Mouse (Mus musculus) stomach, embryonic 14.5 days (tissue): ENCODE measurements around the gene Fam219a. TPM values are rescaled to one million over a fixed set of nuclear protein-coding genes. Genes with fewer than 3 reads are reported as not detected.

Experiments used
- ATAC-seq: fragments of 200-750 bp; cut with Nextera tagmentation; 2 replicates; pipeline ENCODE4 v1.8.0; 2017; ENCODE audit warnings: low read depth, moderate TSS enrichment; ENCODE audit not compliant: insufficient number of reproducible peaks, insufficient read depth, low FRiP score
- H3K27ac ChIP-seq: fragments of 300-500 bp; sonication (generic); 2 replicates; pipeline ENCODE4 v1.5.1; 2014; ENCODE audit warnings: mild to moderate bottlenecking, low read length, moderate library complexity, mixed read lengths
- H3K27me3 ChIP-seq: fragments of 300-500 bp; sonication (generic); 2 replicates; pipeline ENCODE4 v1.6.1; 2014; ENCODE audit warnings: low read length, control low read depth, mixed read lengths; ENCODE audit not compliant: control insufficient read depth, insufficient read depth
- H3K36me3 ChIP-seq: fragments of 300-500 bp; sonication (generic); 2 replicates; pipeline ENCODE4 v1.6.1; 2014; ENCODE audit warnings: mild to moderate bottlenecking, control low read depth, low read length, moderate library complexity, mixed read lengths; ENCODE audit not compliant: control insufficient read depth, insufficient read depth
- H3K4me1 ChIP-seq: fragments of 300-500 bp; sonication (generic); 2 replicates; pipeline ENCODE4 v1.6.1; 2014; ENCODE audit warnings: low read length, control low read depth, mixed read lengths; ENCODE audit not compliant: control insufficient read depth, insufficient read depth
- H3K4me2 ChIP-seq: fragments of 300-500 bp; sonication (generic); replicated peaks from 2 replicates; pipeline ENCODE4 v1.6.1; 2014; ENCODE audit warnings: low read depth, low read length, control low read depth
- H3K4me3 ChIP-seq: fragments of 300-500 bp; sonication (generic); 2 replicates; pipeline ENCODE4 v1.5.1; 2014; ENCODE audit warnings: low read depth, low read length, control low read depth
- H3K9ac ChIP-seq: fragments of 300-500 bp; sonication (generic); replicated peaks from 2 replicates; pipeline ENCODE4 v1.6.1; 2014; ENCODE audit warnings: low read depth, mild to moderate bottlenecking, control low read depth, low read length, moderate library complexity, mixed read lengths
- H3K9me3 ChIP-seq: fragments of 300-500 bp; sonication (generic); 2 replicates; pipeline ENCODE4 v1.6.1; 2016; ENCODE audit warnings: low read depth, low read length, control low read depth; ENCODE audit not compliant: control insufficient read depth
- WGBS: fragments of 180-500 bp; shearing (Covaris S2); extraction: QIAGEN DNeasy Blood & Tissue Kit; methylation state at CpG from one replicate; pipeline ENCODE4 v1.1.7; 2014; 5-methylcytosine and 5-hydroxymethylcytosine counted together
- polyA plus RNA-seq: library from polyadenylated mRNA; unstranded; fragments of >200 nt; fragmentation: Nextera tagmentation; extraction: Ambion mirVana; gene quantifications from 2 replicates; pipeline ENCODE4 v1.2.1, GENCODE M21; 2014

The Fam219a gene
- polyA plus RNA-seq, 1 experiment from 2014 or later = 3.9 TPM

GRCm38 (mm10) chr4:41604476-41605396, 35.4 kb upstream of the Fam219a start:
- no peak for ATAC-seq

GRCm38 (mm10) chr4:41602818-41603217, 33.5 kb upstream of the Fam219a start:
- Histone ChIP-seq H3K4me2 (no peak overlapping the region), H3K36me3 (no peaks in the 10 kb centered on the region), H3K27me3 (no peaks in the 10 kb centered on the region), H3K9ac (no peak overlapping the region), H3K4me3 (no peak overlapping the region), H3K27ac (no peak overlapping the region), H3K9me3 (no peaks in the 10 kb centered on the region), H3K4me1 (no peaks in the 10 kb centered on the region)
- 61% methylated on average over 4 of the region's 4 CpGs for WGBS
- ATAC-seq = no peak

More at GRCm38 (mm10) chr4:41604476-41605396, 35.4 kb upstream of the Fam219a start:
- H3K9me3 ChIP-seq = no peaks in the 10 kb centered on the region
- H3K4me3 ChIP-seq = no peak overlapping the region
- H3K4me1 ChIP-seq = no peaks in the 10 kb centered on the region
- 43% methylated on average over 8 of the region's 8 CpGs for WGBS
- no peak overlapping the region for H3K4me2 ChIP-seq
- H3K36me3 ChIP-seq = no peaks in the 10 kb centered on the region
- no peaks in the 10 kb centered on the region for H3K27me3 ChIP-seq
- no peak overlapping the region for H3K27ac ChIP-seq
- H3K9ac ChIP-seq = no peak overlapping the region

- Histone ChIP-seq H3K36me3 (no peaks in the 10 kb centered on the region), H3K9ac (no peak overlapping the region), H3K27me3 (no peaks in the 10 kb centered on the region), H3K27ac (no peak overlapping the region), H3K4me2 (no peak overlapping the region), H3K4me3 (no peak overlapping the region), H3K9me3 (no peaks in the 10 kb centered on the region), H3K4me1 (no peaks in the 10 kb centered on the region)
- 83% methylated on average over 7 of the region's 7 CpGs for WGBS
- no peak for ATAC-seq
These were observed 14.0 kb upstream of the Fam219a start for GRCm38 (mm10) chr4:41583353-41583752.

GRCm38 (mm10) chr4:41575914-41576313, 6.6 kb upstream of the Fam219a start:
- no peak overlapping the region for H3K4me2 ChIP-seq
- no peak overlapping the region for H3K9ac ChIP-seq
- no peaks in the 10 kb centered on the region for H3K27me3 ChIP-seq
- H3K27ac ChIP-seq = no peak overlapping the region
- H3K4me3 ChIP-seq = no peak overlapping the region
- WGBS = 19% methylated on average over 6 of the region's 6 CpGs
- no peaks in the 10 kb centered on the region for H3K36me3 ChIP-seq
- no peak for ATAC-seq
- H3K4me1 ChIP-seq = 0 out of 2 replicates have a peak, but pooled peaks cover 3% of the 10 kb centered on the region
- H3K9me3 ChIP-seq = no peaks in the 10 kb centered on the region

- Histone ChIP-seq H3K36me3 (no peaks in the 10 kb centered on the region), H3K4me1 (peaks cover 3% of the 10 kb centered on the region; the same call in 1 of the 2 replicates), H3K27me3 (no peaks in the 10 kb centered on the region), H3K27ac (no peak overlapping the region), H3K9ac (no peak overlapping the region), H3K4me3 (no peak overlapping the region), H3K9me3 (no peaks in the 10 kb centered on the region), H3K4me2 (no peak overlapping the region)
- WGBS = 70% methylated on average over 4 of the region's 4 CpGs
- no peak for ATAC-seq
These were observed 4.2 kb upstream of the Fam219a start for GRCm38 (mm10) chr4:41573492-41573891.

GRCm38 (mm10) chr4:41571490-41571889, 2.2 kb upstream of the Fam219a start:
- no peak overlapping the region for H3K9ac ChIP-seq
- ATAC-seq = no peak
- peaks cover 7% of the 10 kb centered on the region; the same call in 1 of the 2 replicates for H3K4me1 ChIP-seq
- no peaks in the 10 kb centered on the region for H3K36me3 ChIP-seq
- WGBS = 20% methylated on average over 5 of the region's 5 CpGs
- H3K4me3 ChIP-seq = no peak overlapping the region
- H3K9me3 ChIP-seq = no peaks in the 10 kb centered on the region
- no peaks in the 10 kb centered on the region for H3K27me3 ChIP-seq
- no peak overlapping the region for H3K4me2 ChIP-seq
- no peak overlapping the region for H3K27ac ChIP-seq

- WGBS = under 1% methylated on average over 58 of the region's 58 CpGs
- Histone ChIP-seq H3K4me3 (peak overlapping the region; percentile 69), H3K27me3 (no peaks in the 10 kb centered on the region), H3K27ac (peak overlapping the region; percentile 59; the same call in 1 of the 2 replicates), H3K9ac (peak overlapping the region; percentile 33), H3K4me1 (peaks cover 4% of the 10 kb centered on the region; the same call in 1 of the 2 replicates), H3K4me2 (peak overlapping the region; percentile 86), H3K36me3 (no peaks in the 10 kb centered on the region), H3K9me3 (no peaks in the 10 kb centered on the region)
- no peak; the same call in 1 of the 2 replicates for ATAC-seq
These were observed 492 bp downstream of the Fam219a start for GRCm38 (mm10) chr4:41568682-41569410.

- Histone ChIP-seq H3K36me3 (no peaks in the 10 kb centered on the region), H3K4me2 (peak overlapping the region; percentile 86), H3K9ac (peak overlapping the region; percentile 33; the same call in 1 of the 2 replicates), H3K9me3 (no peaks in the 10 kb centered on the region), H3K4me3 (peak overlapping the region; percentile 69), H3K27me3 (no peaks in the 10 kb centered on the region), H3K4me1 (peaks cover 4% of the 10 kb centered on the region; the same call in 1 of the 2 replicates), H3K27ac (peak overlapping the region; percentile 53; the same call in 1 of the 2 replicates)
- ATAC-seq = no peak
- WGBS = 10% methylated on average over 19 of the region's 19 CpGs
These were observed 1.1 kb downstream of the Fam219a start for GRCm38 (mm10) chr4:41568239-41568638.
